Mouse (Mus musculus) lung, postnatal 36 days (tissue): ENCODE measurements at regions not wholly inside any gene's neighbourhood (a gene's known extent, or its start where the extent isn't known, plus 50 kb on each side); places are given as distances from the start of the nearest gene placed in this dataset.

Experiments
- DNase-seq: peaks from one replicate; pipeline ENCODE4 v3.0.0; 2022; ENCODE audit warnings: mixed read lengths

GRCm38 (mm10) chr13:101505054-101505453 is 263.0 kb downstream of the Pik3r1 start:
- no peak for DNase-seq

- DNase-seq: no peak
Observed at GRCm38 (mm10) chr13:101504241-101504640, 263.8 kb downstream of the Pik3r1 start.

- DNase-seq: no peak
Observed at GRCm38 (mm10) chr13:101501845-101502284, 266.2 kb downstream of the Pik3r1 start.

GRCm38 (mm10) chr13:101501061-101501460 is 267.0 kb downstream of the Pik3r1 start:
- no peak for DNase-seq

GRCm38 (mm10) chr13:101491835-101492234 is 276.2 kb downstream of the Pik3r1 start:
- no peak for DNase-seq

- DNase-seq: no peak
Observed at GRCm38 (mm10) chr13:101490961-101491360, 277.1 kb downstream of the Pik3r1 start.

GRCm38 (mm10) chr13:101487621-101488020 is 280.4 kb downstream of the Pik3r1 start:
- DNase-seq: no peak

- DNase-seq: no peak
Observed at GRCm38 (mm10) chr13:101485823-101486222, 282.2 kb downstream of the Pik3r1 start.

- DNase-seq: no peak
Observed at GRCm38 (mm10) chr13:101483816-101484215, 284.2 kb downstream of the Pik3r1 start.

- DNase-seq: no peak
Observed at GRCm38 (mm10) chr13:101481551-101482184, 286.3 kb downstream of the Pik3r1 start.

GRCm38 (mm10) chr13:101479297-101479652 is 288.7 kb downstream of the Pik3r1 start:
- DNase-seq: no peak

- DNase-seq: no peak
Observed at GRCm38 (mm10) chr13:101478608-101479296, 289.3 kb downstream of the Pik3r1 start.

- no peak for DNase-seq
Observed at GRCm38 (mm10) chr13:101473349-101473748, 294.7 kb downstream of the Pik3r1 start.

- no peak for DNase-seq
Observed at GRCm38 (mm10) chr13:101470560-101471247, 297.3 kb downstream of the Pik3r1 start.

- DNase-seq: no peak
Observed at GRCm38 (mm10) chr13:101465748-101466127, 302.3 kb downstream of the Pik3r1 start.

GRCm38 (mm10) chr13:101464928-101465747 is 302.9 kb downstream of the Pik3r1 start:
- DNase-seq: peak; percentile 16

GRCm38 (mm10) chr13:101456926-101457325 is 311.1 kb downstream of the Pik3r1 start:
- no peak for DNase-seq

GRCm38 (mm10) chr13:101454276-101454675 is 313.7 kb downstream of the Pik3r1 start:
- DNase-seq: no peak

- DNase-seq: no peak
Observed at GRCm38 (mm10) chr13:101450501-101450900, 317.5 kb downstream of the Pik3r1 start.

GRCm38 (mm10) chr13:101439517-101439916 is 328.5 kb downstream of the Pik3r1 start:
- DNase-seq: no peak

GRCm38 (mm10) chr13:101439041-101439440 is 329.0 kb downstream of the Pik3r1 start:
- DNase-seq: peak; percentile 7

- DNase-seq: no peak
Observed at GRCm38 (mm10) chr13:101433162-101433561, 334.9 kb downstream of the Pik3r1 start.
